Mouse (Mus musculus) bone marrow macrophage, adult 2 months (primary cell): ENCODE measurements at regions not wholly inside any gene's neighbourhood (a gene's known extent, or its start where the extent isn't known, plus 50 kb on each side); places are given as distances from the start of the nearest gene placed in this dataset.

Experiments used
- H3K27ac ChIP-seq: 2 replicates; pipeline ENCODE4 v1.5.1; 2012; ENCODE audit warnings: low read depth, low read length; ENCODE audit not compliant: insufficient read depth
- H3K4me1 ChIP-seq: 2 replicates; pipeline ENCODE4 v1.6.1; 2012; ENCODE audit warnings: low read length; ENCODE audit not compliant: control insufficient read depth, insufficient read depth
- H3K4me3 ChIP-seq: 2 replicates; pipeline ENCODE4 v1.5.1; 2012; ENCODE audit warnings: mild to moderate bottlenecking, low read length, moderate library complexity; ENCODE audit not compliant: insufficient read depth
- CTCF ChIP-seq: IDR thresholded peaks from 2 replicates; pipeline ENCODE4 v1.5.1; 2012; ENCODE audit warnings: low read depth, mild to moderate bottlenecking, low read length, moderate library complexity
- POLR2A ChIP-seq: IDR thresholded peaks from 2 replicates; pipeline ENCODE4 v1.6.1; 2012; ENCODE audit warnings: mild to moderate bottlenecking, low read depth, low read length, borderline replicate concordance

DNA sequence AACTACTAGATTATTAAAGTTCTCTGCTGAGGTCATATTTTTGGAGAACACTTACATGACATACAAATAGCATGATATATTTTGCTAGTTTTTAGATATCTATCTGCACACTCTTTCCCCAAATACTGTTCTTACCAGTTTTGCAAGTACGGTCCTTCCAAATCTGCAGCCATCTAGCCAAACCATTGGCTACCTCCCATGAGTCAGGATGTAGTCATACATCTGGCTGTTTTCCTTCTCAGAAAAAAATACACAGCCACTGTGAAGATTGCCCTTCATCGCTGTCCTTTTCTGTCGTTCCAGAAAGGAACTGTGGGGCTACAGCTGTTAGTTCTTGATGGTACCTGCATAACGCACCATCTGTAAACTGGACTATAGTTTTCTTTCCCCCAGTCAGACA lies 234.5 kb downstream of the Dmrt2 start:
- H3K27ac ChIP-seq = no peak overlapping the region
- no peaks in the 10 kb centered on the region for H3K4me1 ChIP-seq
- no peak for TF ChIP-seq POLR2A
- no peak for TF ChIP-seq CTCF
- H3K4me3 ChIP-seq = no peak overlapping the region

DNA sequence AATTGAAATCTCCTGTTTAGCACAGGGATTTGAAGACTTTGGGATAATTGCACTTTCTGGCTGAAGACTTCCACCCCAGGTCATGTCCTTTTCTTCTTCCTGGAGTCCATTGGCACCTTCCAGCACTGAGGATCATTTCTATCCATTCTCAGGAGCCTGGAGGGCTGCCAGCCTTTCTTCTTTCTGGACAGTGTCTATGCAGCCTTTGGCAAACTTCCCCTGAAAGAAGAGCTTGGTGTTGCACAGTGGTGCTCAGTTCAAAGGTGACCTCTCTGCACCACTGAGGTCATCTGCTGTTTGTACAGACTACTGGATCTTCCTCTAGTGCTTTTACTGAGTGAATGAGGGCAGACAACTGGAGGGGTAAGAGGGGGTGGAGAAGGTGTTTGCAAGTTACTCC lies 249.8 kb downstream of the Dmrt2 start:
- Histone ChIP-seq H3K27ac (no peak overlapping the region), H3K4me3 (no peak overlapping the region), H3K4me1 (no peaks in the 10 kb centered on the region)
- no peak for TF ChIP-seq CTCF
- no peak for TF ChIP-seq POLR2A

DNA sequence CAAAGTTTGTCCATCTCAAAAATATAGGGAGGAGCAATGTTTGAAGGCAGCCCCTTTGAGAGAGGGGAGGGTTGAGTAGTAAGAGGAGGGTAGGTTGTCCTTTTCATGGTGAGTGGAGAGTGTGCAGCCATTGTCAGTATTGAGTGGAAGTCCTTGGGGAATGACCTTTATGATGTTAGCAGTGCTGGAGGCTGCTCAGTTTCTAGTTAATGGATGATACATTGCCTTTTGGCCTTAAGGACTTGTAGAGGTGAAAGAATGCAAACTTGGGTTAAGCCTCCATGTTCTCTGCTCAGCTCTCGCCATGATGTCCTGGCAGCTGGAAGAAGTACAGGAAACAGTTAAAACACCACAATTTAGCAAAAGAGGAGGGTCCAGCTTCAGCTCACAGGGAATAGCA lies 250.6 kb downstream of the Dmrt2 start:
- TF ChIP-seq CTCF = no peak
- TF ChIP-seq POLR2A = no peak
- no peak overlapping the region for H3K4me3 ChIP-seq
- no peaks in the 10 kb centered on the region for H3K4me1 ChIP-seq
- H3K27ac ChIP-seq = no peak overlapping the region

DNA sequence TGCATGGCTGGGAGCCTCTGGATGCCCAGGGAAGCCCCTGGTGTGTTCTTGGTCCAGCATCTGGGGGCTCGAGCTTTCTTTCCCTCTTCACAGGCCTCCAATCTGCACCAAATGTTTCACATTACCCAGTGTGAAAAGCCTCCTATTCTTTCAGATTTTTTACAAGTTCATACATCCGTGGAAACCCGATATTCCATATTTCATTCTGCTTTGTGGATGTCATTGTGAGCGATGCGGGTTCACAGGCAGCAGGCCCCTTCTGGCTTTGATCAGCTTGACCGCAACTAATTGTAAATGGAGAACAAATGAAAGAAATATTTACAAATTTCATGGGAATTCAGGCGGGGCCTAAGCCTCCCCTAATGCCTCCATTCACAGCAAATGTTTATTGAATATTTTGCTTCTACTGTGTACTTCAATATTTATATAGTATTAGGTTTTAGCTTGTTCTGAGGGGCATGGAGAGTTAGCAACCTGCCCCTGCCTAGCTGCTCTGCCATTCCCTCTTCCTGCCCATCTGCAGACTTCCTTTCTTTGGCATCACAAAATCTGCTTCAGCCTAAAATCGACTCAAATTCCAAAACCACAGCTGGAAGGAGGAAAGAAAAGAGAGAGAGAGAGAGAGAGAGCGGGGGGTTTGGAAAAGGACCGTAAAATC lies 251.6 kb downstream of the Dmrt2 start:
- H3K4me3 ChIP-seq = no peak overlapping the region
- H3K27ac ChIP-seq = no peak overlapping the region
- no peak for TF ChIP-seq CTCF
- TF ChIP-seq POLR2A = no peak
- no peaks in the 10 kb centered on the region for H3K4me1 ChIP-seq

DNA sequence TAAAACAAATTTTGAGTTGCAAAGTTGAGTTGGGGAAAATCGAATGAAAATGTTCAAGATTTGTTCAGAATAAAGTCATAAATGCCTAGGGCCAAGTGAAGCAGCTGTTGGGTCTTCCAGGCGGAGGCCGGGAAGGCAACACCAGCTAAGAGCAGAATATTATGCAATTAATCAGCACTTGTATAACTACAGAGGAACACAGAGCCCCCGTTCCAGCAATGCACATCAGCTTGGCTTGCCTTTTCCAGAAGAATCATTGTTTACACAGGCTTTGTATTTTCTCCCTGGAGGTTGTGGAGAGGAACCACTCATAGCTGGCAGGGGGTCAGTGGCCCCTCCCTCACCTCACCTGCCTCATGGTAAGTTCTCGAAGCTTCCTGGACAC lies 252.2 kb downstream of the Dmrt2 start:
- Histone ChIP-seq H3K4me1 (no peaks in the 10 kb centered on the region), H3K4me3 (no peak overlapping the region), H3K27ac (no peak overlapping the region)
- TF ChIP-seq POLR2A (no peak), CTCF (no peak)

DNA sequence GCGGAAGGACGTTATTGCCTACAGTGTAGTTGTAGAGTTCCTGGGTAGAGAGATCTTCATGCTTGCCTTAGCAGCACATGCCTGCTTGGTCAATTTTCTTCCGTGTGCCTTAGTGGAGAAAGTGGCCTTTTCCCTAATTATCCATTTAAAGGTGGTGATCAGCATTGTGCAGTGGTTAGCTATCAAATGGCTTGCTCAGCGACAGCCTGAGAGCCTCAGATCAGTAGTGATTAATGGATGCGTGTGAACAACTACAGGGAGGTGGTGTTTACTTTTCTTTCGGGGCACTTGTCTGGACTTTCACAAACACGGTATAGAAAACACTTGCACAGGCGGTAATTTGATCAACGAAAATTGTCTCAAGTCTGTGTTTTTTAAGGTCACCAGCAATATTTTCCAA lies 255.0 kb downstream of the Dmrt2 start:
- Histone ChIP-seq H3K4me3 (no peak overlapping the region), H3K4me1 (no peaks in the 10 kb centered on the region), H3K27ac (no peak overlapping the region)
- TF ChIP-seq POLR2A (no peak), CTCF (no peak)

DNA sequence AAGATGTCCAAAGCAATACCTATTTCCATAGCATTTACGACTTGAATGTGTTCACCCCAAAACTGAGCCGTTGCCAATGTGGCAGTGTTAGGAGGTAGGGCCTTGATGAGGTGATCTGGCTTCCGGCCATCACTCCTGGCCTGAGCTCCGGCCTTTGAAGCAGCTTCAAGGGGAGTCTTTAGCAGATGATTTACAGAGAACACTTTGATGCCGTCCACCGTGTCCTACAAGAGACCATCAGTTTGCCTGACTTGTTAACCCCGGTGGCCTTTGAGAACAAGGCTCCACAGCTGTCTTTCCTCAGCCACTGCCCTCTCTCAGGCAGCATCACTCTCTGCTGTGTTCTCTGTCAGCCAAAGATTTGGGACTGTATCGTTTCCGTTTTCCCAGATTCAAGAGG lies 265.1 kb downstream of the Dmrt2 start:
- TF ChIP-seq POLR2A (no peak), CTCF (no peak)
- no peak overlapping the region for H3K27ac ChIP-seq
- H3K4me1 ChIP-seq = no peaks in the 10 kb centered on the region
- no peak overlapping the region for H3K4me3 ChIP-seq

DNA sequence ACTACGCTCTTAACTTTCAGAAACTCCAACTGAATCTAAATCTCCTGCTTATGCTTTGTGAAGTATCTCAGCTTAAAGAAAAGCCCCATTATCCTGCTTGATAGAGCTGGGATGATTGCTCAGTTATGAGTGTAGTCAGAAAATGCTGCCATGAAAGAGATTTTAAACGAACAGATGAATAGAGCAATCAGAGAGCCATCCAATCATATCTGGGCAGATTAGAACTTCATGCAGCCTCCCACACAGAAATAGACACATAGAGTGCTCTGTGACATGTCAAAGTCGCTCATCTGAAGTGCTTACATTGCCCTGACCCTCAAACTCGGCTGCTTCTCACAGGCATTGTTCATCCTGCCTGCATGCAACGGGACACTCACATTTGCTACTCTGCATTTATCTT lies 299.0 kb downstream of the Dmrt2 start:
- H3K27ac ChIP-seq = no peak overlapping the region
- no peak for TF ChIP-seq CTCF
- no peak for TF ChIP-seq POLR2A
- H3K4me1 ChIP-seq = no peaks in the 10 kb centered on the region
- no peak overlapping the region for H3K4me3 ChIP-seq

DNA sequence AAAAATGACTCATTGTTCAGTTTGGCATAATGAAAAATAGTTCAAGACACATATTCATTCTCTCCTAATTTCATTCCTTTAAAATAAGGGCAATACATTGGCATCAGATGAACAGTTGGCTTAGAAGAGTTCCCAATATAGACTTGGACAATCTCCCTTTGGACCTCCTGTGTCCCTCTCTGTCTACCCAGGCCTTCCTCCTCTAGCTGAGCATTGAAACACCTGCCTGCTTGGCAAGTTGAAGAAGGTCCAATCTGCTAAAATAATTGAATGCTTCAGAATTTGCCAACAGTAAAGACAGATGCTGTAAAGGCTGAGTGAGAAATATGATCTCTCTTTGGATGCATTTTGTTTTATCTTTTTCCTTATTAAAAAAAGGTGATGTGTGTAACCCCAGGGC lies 303.0 kb downstream of the Dmrt2 start:
- TF ChIP-seq POLR2A (no peak), CTCF (no peak)

DNA sequence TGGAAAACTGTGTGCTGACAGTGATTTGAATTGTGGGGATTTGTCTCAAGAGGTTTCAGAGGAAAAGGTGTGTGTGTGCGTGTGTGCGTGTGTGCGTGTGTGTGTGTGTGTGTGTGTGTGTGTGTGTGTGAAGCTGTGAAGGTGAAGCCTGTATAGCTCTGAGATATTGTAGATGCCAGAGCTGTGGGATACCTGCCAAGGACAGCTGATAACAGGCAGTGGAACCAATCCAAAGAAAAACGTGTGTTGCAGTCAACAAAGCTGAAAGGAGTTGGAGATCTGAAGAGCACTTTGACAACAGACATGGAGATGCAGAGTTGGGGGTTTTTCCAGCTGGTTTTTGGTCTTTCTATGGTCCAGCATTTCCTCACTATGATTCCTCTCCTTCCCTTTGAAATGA lies 308.1 kb downstream of the Dmrt2 start:
- Histone ChIP-seq H3K4me3 (no peak overlapping the region), H3K27ac (no peak overlapping the region), H3K4me1 (no peaks in the 10 kb centered on the region)
- TF ChIP-seq CTCF (no peak), POLR2A (no peak)

More for the DNA sequence above, 303.0 kb downstream of the Dmrt2 start:
- Histone ChIP-seq H3K27ac (no peak overlapping the region), H3K4me3 (no peak overlapping the region), H3K4me1 (no peaks in the 10 kb centered on the region)
